In genomic region chr3:108187111-108187795, GRCm38 (mm10) we compare ENCODE assay signal across 11 mouse cellular contexts. TPM values are rescaled to one million over a fixed set of nuclear protein-coding genes. Genes with fewer than 3 reads are reported as not detected.
DNase-seq lines count a peak whose midpoint lies in the region; ATAC-seq lines count a peak whose summit lies in the region.
"Had no signal": no experiment of that assay in that cellular context is flagged by ENCODE, and none has a peak within 500 bp of the region (broad histone marks: within the 10 kb centered on the region; RNA-seq: fewer than 3 reads in every experiment).

No protein-coding gene starts in this region.

- H3K4me2 ChIP-seq in heart, embryonic 15.5 days: peak overlapping the region; percentile 83

- peaks cover 18% of the 10 kb centered on the region; the same call in 1 of the 2 replicates for H3K27me3 ChIP-seq in heart, embryonic 15.5 days
- peaks cover 45% of the 10 kb centered on the region for H3K27me3 ChIP-seq in midbrain, embryonic 10.5 days (ENCODE audit: low read depth, poor library complexity, severe bottlenecking)

- DNase-seq in heart, adult 9 months (ENCODE audit: low spot score in 2 of 2): no peak
- DNase-seq in midbrain, embryonic 10.5 days (ENCODE audit: low spot score): no peak
- DNase-seq in left cerebral cortex, postnatal 10 days (ENCODE audit: extremely low spot score in 1 of 2, low spot score in 2 of 2): no peak
- no peak for DNase-seq in left cerebral cortex, adult 8-10 months (ENCODE audit: low spot score in 2 of 2)
- DNase-seq in natural killer cell, adult 2 months (ENCODE audit: low spot score in 2 of 2): no peak

- WGBS in heart, embryonic 15.5 days: 65% methylated on average over 20 of the region's 20 CpGs
- 61% methylated on average over 20 of the region's 20 CpGs for WGBS in midbrain, embryonic 10.5 days

- no peak; the same call in 1 of the 2 replicates for ATAC-seq in heart, embryonic 15.5 days (replicated peaks; ENCODE audit: insufficient number of reproducible peaks, insufficient read depth, low FRiP score, low read depth)
- peak; percentile 67 for ATAC-seq in common myeloid progenitor, adult 5-6 weeks (replicated peaks; ENCODE audit: low read depth, poor library complexity, severe bottlenecking)
- ATAC-seq in hematopoietic stem cell, adult 5-6 weeks (replicated peaks in 1 of 2; ENCODE audit: insufficient read depth in 1 of 2, low FRiP score in 2 of 2, low TSS enrichment in 1 of 2, low read depth in 1 of 2, poor library complexity in 2 of 2, severe bottlenecking in 2 of 2): peak; percentile 30 to 53; a peak in 3 of 4 replicates

- H3K9me3 ChIP-seq in heart, embryonic 15.5 days (replicated peaks): no peaks in the 10 kb centered on the region
- H3K9me3 ChIP-seq in midbrain, embryonic 10.5 days (replicated peaks): no peaks in the 10 kb centered on the region

- H3K9ac ChIP-seq in heart, embryonic 15.5 days: peak overlapping the region; percentile 69; the same call in 1 of the 2 replicates

- no peak overlapping the region for H3K27ac ChIP-seq in heart, embryonic 15.5 days
- H3K27ac ChIP-seq in midbrain, embryonic 10.5 days (replicated peaks): no peak overlapping the region

- H3K4me3 ChIP-seq in heart, embryonic 15.5 days: peak overlapping the region; percentile 63
- H3K4me3 ChIP-seq in midbrain, embryonic 10.5 days: peak overlapping the region; percentile 87

- intact Hi-C loops in left cerebral cortex, postnatal 10 days (cut with DNase I): no loop called here

- H3K4me1 ChIP-seq in heart, embryonic 15.5 days (replicated peaks): peaks cover 16% of the 10 kb centered on the region
- H3K4me1 ChIP-seq in midbrain, embryonic 10.5 days: peaks cover 29% of the 10 kb centered on the region

- no peaks in the 10 kb centered on the region for H3K36me3 ChIP-seq in heart, embryonic 15.5 days
- H3K36me3 ChIP-seq in midbrain, embryonic 10.5 days: peaks cover 12% of the 10 kb centered on the region

RNA-seq across cellular contexts. Expression of gene Amigo1, which starts 1.1 kb away (rescaled TPM):
- 3.0 and 3.2 TPM in 2 replicates for polyA plus RNA-seq in heart, embryonic 15.5 days (2015; fragmentation: Nextera tagmentation; extraction: Ambion mirVana)
- 3.1 and 4.5 TPM in 2 replicates for total RNA-seq in common myeloid progenitor, adult 5-6 weeks (2017)
- 3.2 and 5.8 TPM in 2 replicates for total RNA-seq in hematopoietic stem cell, adult 5-6 weeks (2017)
- polyA plus RNA-seq in midbrain, embryonic 10.5 days (2016; fragmentation: Nextera tagmentation; extraction: Ambion mirVana): 4.1 and 4.5 TPM in 2 replicates
- 10 to 100 TPM; 36.4 to 38.5 TPM for total RNA-seq in left cerebral cortex, postnatal 10 days (2021)
- 10 to 100 TPM; 68.5 to 81.5 (median 72.9) TPM for total RNA-seq in left cerebral cortex, adult 8-10 months (2022)

RNA-seq across cellular contexts. Expression of gene Cyb561d1, which starts 13.8 kb away (rescaled TPM):
- 2.7 and 3.8 TPM in 2 replicates for polyA plus RNA-seq in heart, embryonic 15.5 days (2015; fragmentation: Nextera tagmentation; extraction: Ambion mirVana)
- 3.8 and 4.1 TPM in 2 replicates for total RNA-seq in common myeloid progenitor, adult 5-6 weeks (2017)
- 7.7 and 9.5 TPM in 2 replicates for total RNA-seq in hematopoietic stem cell, adult 5-6 weeks (2017)
- 4.9 and 5.0 TPM in 2 replicates for polyA plus RNA-seq in midbrain, embryonic 10.5 days (2016; fragmentation: Nextera tagmentation; extraction: Ambion mirVana)
- total RNA-seq in left cerebral cortex, postnatal 10 days (2021): 10 to 100 TPM; 11.0 to 12.7 TPM
- 10 to 100 TPM; 17.8 to 19.6 (median 18.2) TPM for total RNA-seq in left cerebral cortex, adult 8-10 months (2022)

RNA-seq across cellular contexts. Expression of gene Atxn7l2, which starts 23.5 kb away (rescaled TPM):
- polyA plus RNA-seq in heart, embryonic 15.5 days (2015; fragmentation: Nextera tagmentation; extraction: Ambion mirVana): 5.8 and 9.0 TPM in 2 replicates
- total RNA-seq in common myeloid progenitor, adult 5-6 weeks (2017): 2.9 and 5.9 TPM in 2 replicates
- 4.2 and 4.6 TPM in 2 replicates for total RNA-seq in hematopoietic stem cell, adult 5-6 weeks (2017)
- 18.1 and 23.5 TPM in 2 replicates for polyA plus RNA-seq in midbrain, embryonic 10.5 days (2016; fragmentation: Nextera tagmentation; extraction: Ambion mirVana)
- total RNA-seq in left cerebral cortex, postnatal 10 days (2021): 10 to 100 TPM; 22.2 to 24.8 TPM
- 10 to 100 TPM; 21.3 to 28.4 (median 25.4) TPM for total RNA-seq in left cerebral cortex, adult 8-10 months (2022)

RNA-seq across cellular contexts. Expression of gene Gpr61, which starts 32.6 kb away (rescaled TPM):
- polyA plus RNA-seq in heart, embryonic 15.5 days (2015; fragmentation: Nextera tagmentation; extraction: Ambion mirVana): 0.05 and 0.16 TPM in 2 replicates
- total RNA-seq in common myeloid progenitor, adult 5-6 weeks (2017): not detected in 2 replicates
- not detected in 2 replicates for total RNA-seq in hematopoietic stem cell, adult 5-6 weeks (2017)
- polyA plus RNA-seq in midbrain, embryonic 10.5 days (2016; fragmentation: Nextera tagmentation; extraction: Ambion mirVana): 0.33 and 0.41 TPM in 2 replicates
- 10 to 100 TPM; 20.4 to 21.3 TPM for total RNA-seq in left cerebral cortex, postnatal 10 days (2021)
- 10 to 100 TPM; 15.0 to 20.1 (median 18.2) TPM for total RNA-seq in left cerebral cortex, adult 8-10 months (2022)
- total RNA-seq: gastrocnemius, postnatal 25 days had no signal

RNA-seq across cellular contexts. Expression of gene Sypl2, which starts 39.2 kb away (rescaled TPM):
- 2.0 and 2.2 TPM in 2 replicates for polyA plus RNA-seq in heart, embryonic 15.5 days (2015; fragmentation: Nextera tagmentation; extraction: Ambion mirVana)
- total RNA-seq in common myeloid progenitor, adult 5-6 weeks (2017): not detected in 2 replicates
- total RNA-seq in hematopoietic stem cell, adult 5-6 weeks (2017): not detected in 2 replicates
- polyA plus RNA-seq in midbrain, embryonic 10.5 days (2016; fragmentation: Nextera tagmentation; extraction: Ambion mirVana): 0.42 and 0.88 TPM in 2 replicates
- 1 to 10 TPM; 1.1 to 1.3 TPM for total RNA-seq in left cerebral cortex, postnatal 10 days (2021)
- total RNA-seq in left cerebral cortex, adult 8-10 months (2022): 1 to 10 TPM; 1.5 to 2.2 (median 1.8) TPM
- total RNA-seq: neutrophil, adult 5-6 weeks had no signal
- polyA plus RNA-seq: Patski had no signal
